ENCODE assay signal across 8 mouse cellular contexts in the genomic region with DNA sequence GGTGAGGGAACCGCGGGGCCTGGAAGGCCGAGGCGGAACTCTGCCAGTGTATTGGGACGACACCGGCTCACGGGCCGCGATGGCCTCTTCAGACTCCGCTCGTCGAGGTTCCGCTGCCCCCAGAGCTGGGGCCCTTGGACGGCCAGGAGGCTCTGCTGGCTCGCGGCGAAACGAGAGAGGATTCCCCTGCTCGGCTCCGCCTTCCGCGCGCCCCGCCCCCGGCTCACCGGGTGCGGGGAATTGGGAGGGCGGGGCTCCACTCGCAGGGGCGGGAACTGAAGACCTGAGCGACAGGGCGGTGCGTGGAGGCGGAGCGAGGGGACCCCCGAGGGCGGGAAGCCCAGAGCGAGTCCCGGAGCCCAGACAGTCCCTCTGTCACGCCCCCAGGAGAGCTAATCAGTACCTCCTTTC. TPM values are rescaled to one million over a fixed set of nuclear protein-coding genes. Genes with fewer than 3 reads are reported as not detected.
DNase-seq lines count a peak whose midpoint lies in the region; ATAC-seq lines count a peak whose summit lies in the region.

Tmem158 (minus strand) TSS at position 154 of the 411 bp plus-strand sequence.

- H3K9me3 ChIP-seq in embryonic facial prominence, embryonic 12.5 days = no peaks in the 10 kb centered on the region
- no peaks in the 10 kb centered on the region for H3K9me3 ChIP-seq in limb, embryonic 13.5 days
- H3K9me3 ChIP-seq in midbrain, embryonic 15.5 days = no peaks in the 10 kb centered on the region

- H3K27me3 ChIP-seq in embryonic facial prominence, embryonic 12.5 days = peaks cover 11% of the 10 kb centered on the region
- peaks cover 36% of the 10 kb centered on the region for H3K27me3 ChIP-seq in limb, embryonic 13.5 days
- H3K27me3 ChIP-seq in midbrain, embryonic 15.5 days (replicated peaks) = no peaks in the 10 kb centered on the region

- WGBS in embryonic facial prominence, embryonic 12.5 days = under 1% methylated on average over 39 of the region's 40 CpGs
- WGBS in limb, embryonic 13.5 days = under 1% methylated on average over 40 of the region's 40 CpGs
- WGBS in midbrain, embryonic 15.5 days = under 1% methylated on average over 40 of the region's 40 CpGs

- peak within 1 kb of the TSS; percentile 67 for H3K9ac ChIP-seq in embryonic facial prominence, embryonic 12.5 days
- H3K9ac ChIP-seq in limb, embryonic 13.5 days = peak within 1 kb of the TSS; percentile 80
- peak within 1 kb of the TSS; percentile 68 for H3K9ac ChIP-seq in midbrain, embryonic 15.5 days

- peak; percentile 87 for DNase-seq in 3134 (ENCODE audit: extremely low read depth, insufficient read length, low spot score)
- peak; percentile 89 to 93 for DNase-seq in adrenal gland, postnatal 36 days
- peak; percentile 68 for DNase-seq in heart, adult 8-10 months (ENCODE audit: low spot score)
- DNase-seq in kidney, adult 8-10 months = peak; percentile 83 to 89
- peak; percentile 35 to 44 for DNase-seq in spleen, postnatal 14 days (ENCODE audit: low spot score in 2 of 2)

- ATAC-seq in embryonic facial prominence, embryonic 12.5 days (ENCODE audit: insufficient number of reproducible peaks, insufficient read depth, low FRiP score, low TSS enrichment) = peak; percentile 92
- peak; percentile 92 for ATAC-seq in limb, embryonic 13.5 days (ENCODE audit: low FRiP score, low read depth)
- peak; percentile 93 for ATAC-seq in midbrain, embryonic 15.5 days (replicated peaks)

- H3K4me1 ChIP-seq in embryonic facial prominence, embryonic 12.5 days = no peaks in the 10 kb centered on the region
- H3K4me1 ChIP-seq in limb, embryonic 13.5 days = peaks cover 4% of the 10 kb centered on the region; the same call in 1 of the 2 replicates
- H3K4me1 ChIP-seq in midbrain, embryonic 15.5 days = no peaks in the 10 kb centered on the region

- H3K4me2 ChIP-seq in embryonic facial prominence, embryonic 12.5 days (replicated peaks) = peak within 1 kb of the TSS; percentile 90
- H3K4me2 ChIP-seq in limb, embryonic 13.5 days (replicated peaks) = peak within 1 kb of the TSS; percentile 94
- peak within 1 kb of the TSS; percentile 63 for H3K4me2 ChIP-seq in midbrain, embryonic 15.5 days

- peak within 1 kb of the TSS; percentile 55 for H3K4me3 ChIP-seq in embryonic facial prominence, embryonic 12.5 days
- H3K4me3 ChIP-seq in limb, embryonic 13.5 days = peak within 1 kb of the TSS; percentile 78
- peak within 1 kb of the TSS; percentile 70 for H3K4me3 ChIP-seq in midbrain, embryonic 15.5 days

- H3K27ac ChIP-seq in embryonic facial prominence, embryonic 12.5 days = 0 out of 2 replicates have a peak within 1 kb of the TSS, but pooled peaks have one; percentile 17
- peak within 1 kb of the TSS; percentile 58 for H3K27ac ChIP-seq in limb, embryonic 13.5 days
- H3K27ac ChIP-seq in midbrain, embryonic 15.5 days = peak within 1 kb of the TSS; percentile 78

- H3K36me3 ChIP-seq in embryonic facial prominence, embryonic 12.5 days = no peaks in the 10 kb centered on the region
- H3K36me3 ChIP-seq in limb, embryonic 13.5 days = no peaks in the 10 kb centered on the region
- H3K36me3 ChIP-seq in midbrain, embryonic 15.5 days (replicated peaks) = no peaks in the 10 kb centered on the region

RNA-seq across cellular contexts. Expression of gene Tmem158, which starts in this region (rescaled TPM):
- 10 to 100 TPM in 1 of 2 experiments, 1 to 10 TPM in 1; 9.3 to 10.2 TPM for total RNA-seq in adrenal gland, postnatal 36 days (2021)
- polyA plus RNA-seq in embryonic facial prominence, embryonic 12.5 days (2016; fragmentation: Nextera tagmentation; extraction: Ambion mirVana) = 11.1 and 11.3 TPM in 2 replicates
- 1 to 10 TPM; 3.8 to 5.3 (median 4.5) TPM for total RNA-seq in heart, adult 8-10 months (2022)
- 15.3 and 18.8 TPM in 2 replicates for polyA plus RNA-seq in limb, embryonic 13.5 days (2015; fragmentation: Nextera tagmentation; extraction: Ambion mirVana)
- 40.8 and 41.8 TPM in 2 replicates for polyA plus RNA-seq in midbrain, embryonic 15.5 days (2015; fragmentation: Nextera tagmentation; extraction: Ambion mirVana)

Comparison
In these comparisons a context has a peak if more than half of its experiments do, and no peak if none do; other contexts are left out.
1. Peak in every context shown above with its lines: DNase-seq, ATAC-seq, H3K4me3 ChIP-seq and H3K27ac ChIP-seq.
2. DNase-seq: peak in every context shown above with its lines; median percentile 91 in adrenal gland, postnatal 36 days; 87 in 3134; 86 in kidney, adult 8-10 months; 68 in heart, adult 8-10 months; 40 in spleen, postnatal 14 days.
3. H3K27ac ChIP-seq: peak in every context shown above with its lines; median percentile 78 in midbrain, embryonic 15.5 days; 58 in limb, embryonic 13.5 days; 17 in embryonic facial prominence, embryonic 12.5 days.